Mouse (Mus musculus) mouse trophoblast stem cell (cell line): Measurements from ENCODE around the gene Slc35f3.

Experiments used
- in situ Hi-C, 2 experiments: fragments of 300-500 bp; cut with MseI, MboI; formaldehyde crosslinking; loops; 2 replicates in 1 of 2; 3 replicates in 1 of 2; pipeline ENCODE4 v1.15.1; 2025

Slc35f3 gene

GRCm38 (mm10) chr8:126326731-126327130 is 28.4 kb downstream of the Slc35f3 start:
- in situ Hi-C loops, result no loop called here

GRCm38 (mm10) chr8:126327786-126328185 is 29.4 kb downstream of the Slc35f3 start:
- in situ Hi-C loops, result no loop called here

- in situ Hi-C loops, result no loop called here
Observed at GRCm38 (mm10) chr8:126338864-126339263, 40.5 kb downstream of the Slc35f3 start.

GRCm38 (mm10) chr8:126339357-126339756 is 41.0 kb downstream of the Slc35f3 start:
- in situ Hi-C loops, result no loop called here

GRCm38 (mm10) chr8:126341200-126341599 is 42.8 kb downstream of the Slc35f3 start:
- in situ Hi-C loops, result no loop called here

GRCm38 (mm10) chr8:126343427-126343826 is 45.1 kb downstream of the Slc35f3 start:
- in situ Hi-C loops, result no loop called here

- in situ Hi-C loops, result no loop called here
Observed at GRCm38 (mm10) chr8:126345100-126345499, 46.7 kb downstream of the Slc35f3 start.

- in situ Hi-C loops, result no loop called here
Observed at GRCm38 (mm10) chr8:126353259-126353658, 54.9 kb downstream of the Slc35f3 start.

- in situ Hi-C loops, result no loop called here
Observed at GRCm38 (mm10) chr8:126357946-126358345, 59.6 kb downstream of the Slc35f3 start.

GRCm38 (mm10) chr8:126359296-126359695 is 60.9 kb downstream of the Slc35f3 start:
- in situ Hi-C loops, result no loop called here

- in situ Hi-C loops, result no loop called here
Observed at GRCm38 (mm10) chr8:126360106-126360505, 61.7 kb downstream of the Slc35f3 start.

GRCm38 (mm10) chr8:126360701-126361100 is 62.3 kb downstream of the Slc35f3 start:
- in situ Hi-C loops, result no loop called here

- in situ Hi-C loops, result no loop called here
Observed at GRCm38 (mm10) chr8:126366251-126366650, 67.9 kb downstream of the Slc35f3 start.

GRCm38 (mm10) chr8:126368349-126369054 is 70.1 kb downstream of the Slc35f3 start:
- in situ Hi-C loops, result no loop called here

- in situ Hi-C loops, result no loop called here
Observed at GRCm38 (mm10) chr8:126371871-126372270, 73.5 kb downstream of the Slc35f3 start.

- in situ Hi-C loops, result no loop called here
Observed at GRCm38 (mm10) chr8:126379580-126379979, 81.2 kb downstream of the Slc35f3 start.

GRCm38 (mm10) chr8:126380141-126380540 is 81.8 kb downstream of the Slc35f3 start:
- in situ Hi-C loops, result loop anchor here (10.0 kb wide), 2 partner anchors 105 to 115 kb away; no protein-coding TSS in a partner anchor

- in situ Hi-C loops, result loop anchor here (10.0 kb wide), 2 partner anchors 106 to 116 kb away; no protein-coding TSS in a partner anchor
Observed at GRCm38 (mm10) chr8:126381299-126381698, 82.9 kb downstream of the Slc35f3 start.

- in situ Hi-C loops, result loop anchor here (10.0 kb wide), 2 partner anchors 107 to 117 kb away; no protein-coding TSS in a partner anchor
Observed at GRCm38 (mm10) chr8:126382216-126382615, 83.9 kb downstream of the Slc35f3 start.

- in situ Hi-C loops, result loop anchor here (10.0 kb wide), 2 partner anchors 108 to 118 kb away; no protein-coding TSS in a partner anchor
Observed at GRCm38 (mm10) chr8:126382749-126383148, 84.4 kb downstream of the Slc35f3 start.

- in situ Hi-C loops, result loop anchor here (10.0 kb wide), 2 partner anchors 113 to 123 kb away; no protein-coding TSS in a partner anchor
Observed at GRCm38 (mm10) chr8:126387566-126387965, 89.2 kb downstream of the Slc35f3 start.

- in situ Hi-C loops, result no loop called here
Observed at GRCm38 (mm10) chr8:126391541-126391940, 93.2 kb downstream of the Slc35f3 start.

GRCm38 (mm10) chr8:126395386-126395785 is 97.0 kb downstream of the Slc35f3 start:
- in situ Hi-C loops, result no loop called here
